Mouse (Mus musculus) layer of hippocampus, adult 18-20 months (tissue): ENCODE results near the gene Gm11011. TPM values are rescaled to one million over a fixed set of nuclear protein-coding genes. Genes with fewer than 3 reads are reported as not detected.
"Not testable (repeated sequence)": the region's sequence is repeated elsewhere in the genome, so short reads cannot be mapped to it uniquely, and the experiment has no call there.

Experiments
- DNase-seq, 2 experiments: peaks; one replicate each; pipeline ENCODE4 v3.0.0; 2022; ENCODE audit warnings: low spot score in 2 of 2
- long read RNA-seq: library from polyadenylated mRNA; stranded (forward); transcript quantifications from one replicate; pipeline ENCODE4 v2.0.0, GENCODE M21; 2021
- total RNA-seq, 2 experiments: library from RNA; stranded (reverse); gene quantifications; 2 replicates each; pipeline ENCODE4 v1.2.3; 2021

Gm11011 gene
- total RNA-seq: not detected
- long read RNA-seq: 0 reads

- not testable (repeated sequence) for DNase-seq
Measured at GRCm38 (mm10) chr2:169587645-169588044, at the start of gene Gm11011. TSS of gene Gm11011 (minus strand) at chr2:169587745.

- DNase-seq: no peak
Measured at GRCm38 (mm10) chr2:169636414-169636813, 48.9 kb upstream of the Gm11011 start.

DNA sequence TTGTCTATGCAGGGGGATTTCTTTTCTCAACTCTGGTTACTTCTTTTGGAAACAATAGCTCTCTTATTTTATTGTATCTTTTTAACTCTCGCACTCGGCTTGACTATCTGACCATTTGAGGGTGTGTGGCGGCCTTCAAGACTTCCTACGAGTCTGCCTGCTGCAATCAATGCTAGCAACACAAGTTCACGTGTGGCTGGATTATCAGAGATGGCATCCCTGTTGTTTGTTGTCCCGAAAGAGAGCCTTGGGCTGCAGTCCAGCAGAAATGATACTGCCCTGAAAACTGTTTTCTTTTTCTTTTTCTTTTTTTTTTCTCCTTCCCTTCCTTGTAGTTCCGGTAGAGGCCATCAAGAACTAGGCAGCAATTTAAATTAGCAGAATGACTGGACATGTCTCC lies 47.9 kb upstream of the Gm11011 start:
- DNase-seq: no peak

- DNase-seq: no peak
Measured at GRCm38 (mm10) chr2:169634619-169635382, 47.3 kb upstream of the Gm11011 start.

GRCm38 (mm10) chr2:169633491-169634289 lies 46.1 kb upstream of the Gm11011 start:
- DNase-seq: no peak

DNA sequence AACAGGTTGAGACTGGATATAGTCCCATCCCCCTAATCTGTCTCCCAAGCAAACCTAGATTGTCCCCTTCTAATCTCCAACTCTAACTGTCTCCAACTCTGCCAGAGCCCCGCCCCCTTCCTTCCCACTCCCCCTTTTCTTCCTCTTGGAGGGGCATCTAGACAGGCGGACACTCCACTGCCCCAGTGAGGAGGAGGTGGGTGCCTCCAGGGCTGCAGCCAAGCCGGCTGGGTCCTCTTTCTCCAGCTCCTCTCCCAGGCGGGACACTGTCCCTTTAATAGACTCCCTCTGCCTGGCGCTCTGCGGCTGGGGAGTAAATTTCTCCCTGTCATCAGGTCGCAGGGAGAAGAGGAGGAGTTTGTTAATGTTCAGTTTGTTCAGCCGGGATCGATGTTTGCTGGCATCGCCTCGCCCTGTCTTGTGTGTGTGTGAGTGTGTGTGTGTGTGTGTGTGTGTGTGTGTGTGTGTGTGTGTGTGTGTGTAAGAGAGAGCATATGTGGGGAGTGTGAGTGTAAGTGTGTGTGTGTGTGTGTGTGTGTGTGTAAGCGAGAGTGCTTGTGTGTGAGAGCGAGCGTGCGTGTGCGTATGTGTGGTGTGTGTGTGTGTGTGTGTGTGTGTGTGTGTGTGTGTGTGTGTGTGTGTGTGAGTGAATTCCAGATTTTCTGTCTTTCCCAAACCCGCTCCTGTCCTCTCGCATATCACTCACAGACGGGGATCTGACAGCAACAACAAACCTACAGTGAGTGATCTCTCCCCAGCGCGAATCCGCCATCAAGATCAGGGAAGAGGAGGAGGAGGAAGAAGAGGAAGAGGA lies 45.0 kb upstream of the Gm11011 start, which contains the start of gene Tshz2:
Gene Tshz2, plus strand, starts transcription at position 676 of the 814 bp plus-strand sequence.
- DNase-seq: peak in 1 of 2 experiments; percentile 12

GRCm38 (mm10) chr2:169630070-169630469 lies 42.5 kb upstream of the Gm11011 start:
- no peak for DNase-seq

DNA sequence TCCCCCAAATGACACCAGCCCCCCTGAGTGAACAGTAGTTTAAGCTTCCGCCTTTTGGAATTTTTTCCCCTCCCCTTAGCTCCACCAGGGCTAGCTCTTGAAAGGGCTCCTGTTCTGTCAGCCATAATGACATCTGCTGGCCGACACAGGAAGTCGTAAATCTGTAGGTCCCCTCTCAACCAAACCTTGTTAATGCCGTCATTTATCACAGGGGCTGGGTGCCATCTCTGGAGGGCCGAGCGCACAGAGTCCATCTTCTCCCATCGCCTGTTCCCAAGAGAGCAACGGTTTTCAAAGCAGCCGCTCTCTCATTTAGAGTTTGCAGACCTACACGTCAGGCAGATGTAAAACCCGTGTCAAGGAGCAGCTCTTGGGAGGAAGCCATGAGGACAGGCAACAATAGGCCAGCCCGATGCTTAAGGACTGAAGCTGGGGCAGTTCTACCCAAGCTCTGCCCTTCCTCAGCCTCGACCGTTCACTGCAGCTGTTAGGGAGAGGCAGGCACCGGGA lies 33.7 kb upstream of the Gm11011 start:
- DNase-seq: no peak

- DNase-seq: no peak
Measured at GRCm38 (mm10) chr2:169615998-169616397, 28.5 kb upstream of the Gm11011 start.

- DNase-seq: no peak
Measured at GRCm38 (mm10) chr2:169614683-169615082, 27.1 kb upstream of the Gm11011 start.

DNA sequence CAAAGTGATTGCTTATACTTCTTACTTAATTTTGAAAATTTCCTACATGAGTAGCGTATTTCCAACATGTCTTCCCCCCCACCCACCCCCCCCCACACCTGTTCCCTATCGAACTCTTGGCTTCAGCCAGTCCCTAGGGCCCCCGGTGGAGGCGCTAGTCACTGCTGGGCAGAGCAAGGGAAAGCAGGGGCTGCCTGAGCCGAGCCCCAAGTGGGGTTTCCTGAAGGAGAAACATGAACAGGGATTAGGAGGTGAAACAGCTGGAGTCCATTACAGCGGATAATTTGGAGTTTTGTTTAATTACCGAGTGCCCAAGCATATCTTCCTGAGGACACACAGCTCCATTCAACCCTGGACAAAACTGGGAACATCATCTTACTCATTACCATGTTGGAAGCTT lies 24.0 kb upstream of the Gm11011 start:
- no peak for DNase-seq

DNA sequence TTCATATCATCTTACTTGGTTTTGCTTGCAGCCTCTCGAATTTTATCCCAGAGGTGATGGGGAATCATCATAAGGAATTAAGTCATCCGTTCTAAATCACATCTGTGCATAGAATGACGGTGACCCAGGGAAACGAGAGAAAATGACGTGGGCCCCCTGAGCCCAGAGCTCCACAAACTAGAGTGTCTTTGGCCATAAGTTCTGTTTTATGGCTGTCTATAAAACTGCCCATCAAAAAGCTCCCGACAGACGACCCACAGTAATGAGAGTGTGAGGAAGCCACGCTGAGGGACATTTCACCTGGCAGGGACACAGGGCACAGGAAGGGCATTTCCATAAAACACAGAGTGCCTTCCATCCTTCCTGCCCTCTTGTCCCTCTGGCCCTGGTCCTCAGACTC lies 23.3 kb upstream of the Gm11011 start:
- no peak for DNase-seq

GRCm38 (mm10) chr2:169609956-169610355 lies 22.4 kb upstream of the Gm11011 start:
- no peak for DNase-seq

GRCm38 (mm10) chr2:169607787-169608186 lies 20.2 kb upstream of the Gm11011 start:
- no peak for DNase-seq

GRCm38 (mm10) chr2:169606901-169607678 lies 19.5 kb upstream of the Gm11011 start:
- peak in 1 of 2 experiments; percentile 21 for DNase-seq

GRCm38 (mm10) chr2:169600163-169600562 lies 12.6 kb upstream of the Gm11011 start:
- peak; percentile 60 to 83 for DNase-seq

GRCm38 (mm10) chr2:169599591-169599990 lies 12.0 kb upstream of the Gm11011 start:
- peak in 1 of 2 experiments; percentile 20 for DNase-seq

DNA sequence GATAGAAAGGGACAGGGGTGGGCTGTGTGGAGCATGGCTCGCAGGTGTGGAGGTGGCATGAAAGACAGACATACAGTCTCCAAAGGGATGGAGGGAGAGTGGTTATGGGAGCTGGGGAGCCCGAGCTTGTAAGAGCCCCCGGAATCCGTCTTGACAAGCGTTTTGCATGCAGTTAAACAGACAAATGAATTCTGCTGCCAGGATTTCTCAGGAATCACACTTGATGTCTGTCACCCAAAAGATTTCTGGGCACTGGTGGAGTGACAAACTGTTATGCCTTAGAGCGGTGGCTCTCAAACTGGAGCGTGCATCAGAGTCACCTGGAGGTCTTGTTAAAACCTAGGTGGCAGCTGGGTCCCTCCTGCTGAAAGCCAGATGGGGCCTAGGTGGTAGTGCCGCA lies 10.4 kb upstream of the Gm11011 start:
- no peak for DNase-seq

DNA sequence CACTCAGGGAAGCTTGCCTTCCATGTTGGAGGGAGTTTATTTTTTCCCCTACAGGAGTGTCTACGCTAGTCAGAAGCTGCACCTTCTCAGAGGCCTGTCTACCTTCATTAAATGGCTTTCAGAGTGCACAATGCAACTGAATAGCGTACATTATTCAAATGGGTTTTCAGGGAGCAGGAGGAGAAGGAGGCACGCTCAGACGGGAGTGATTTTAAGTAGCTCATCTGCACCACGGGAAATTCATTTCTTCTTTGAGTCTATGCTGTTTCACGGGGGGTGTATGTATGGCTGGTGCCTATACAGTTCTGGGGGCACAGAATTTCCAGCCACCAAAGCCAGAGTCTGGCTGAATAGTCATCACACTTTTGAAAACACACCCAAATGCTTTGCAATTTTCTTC lies 9.8 kb upstream of the Gm11011 start:
- DNase-seq: no peak

DNA sequence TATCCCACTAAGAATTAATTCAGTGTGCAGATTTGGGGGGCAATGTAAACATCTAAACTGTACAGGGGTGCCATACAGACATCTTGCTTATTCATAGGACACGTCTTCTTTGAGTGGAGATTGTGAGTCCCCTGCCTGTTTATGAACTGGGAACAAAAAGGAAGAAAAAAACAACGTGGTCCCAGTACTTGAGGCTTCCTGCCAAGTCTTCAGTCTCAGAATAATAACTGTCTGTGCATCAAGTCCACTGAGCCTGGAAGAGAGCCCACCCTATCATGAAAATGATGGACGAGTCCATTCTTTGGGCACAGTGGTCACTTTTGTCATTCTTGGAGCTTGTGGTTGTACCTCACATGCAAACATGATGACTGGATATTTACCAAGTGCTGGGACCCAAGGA lies 6.2 kb upstream of the Gm11011 start:
- no peak for DNase-seq
